Mouse (Mus musculus): Measurements from ENCODE around the gene Creb5. TPM values are rescaled to one million over a fixed set of nuclear protein-coding genes. Genes with fewer than 3 reads are reported as not detected.

The Creb5 gene
- polyA plus RNA-seq, 1 experiment from 2014 or later, result 14.8 TPM

DNA sequence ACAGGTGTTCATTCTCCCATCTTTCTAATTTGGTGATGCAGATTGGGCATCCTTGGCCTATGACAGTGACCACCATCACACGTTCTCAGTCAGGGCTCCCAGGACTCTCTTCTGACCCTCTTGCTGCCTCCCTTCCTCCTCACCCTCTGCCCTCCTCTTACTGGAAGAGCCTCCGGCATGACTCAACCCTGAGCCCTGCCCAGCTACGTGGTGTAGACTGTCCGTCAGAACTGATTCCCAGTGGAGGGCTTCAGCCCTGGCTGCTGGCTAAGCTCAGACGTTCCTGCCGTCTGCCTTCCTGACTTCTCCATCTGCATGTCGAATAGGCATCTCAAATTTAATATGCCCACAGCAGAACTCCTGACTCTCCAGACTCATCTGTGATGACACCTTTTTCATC is 275.5 kb downstream of the Creb5 start:
- no peak for ATAC-seq
- no peak overlapping the region for H3K27ac ChIP-seq (ENCODE audit: low read length)

DNA sequence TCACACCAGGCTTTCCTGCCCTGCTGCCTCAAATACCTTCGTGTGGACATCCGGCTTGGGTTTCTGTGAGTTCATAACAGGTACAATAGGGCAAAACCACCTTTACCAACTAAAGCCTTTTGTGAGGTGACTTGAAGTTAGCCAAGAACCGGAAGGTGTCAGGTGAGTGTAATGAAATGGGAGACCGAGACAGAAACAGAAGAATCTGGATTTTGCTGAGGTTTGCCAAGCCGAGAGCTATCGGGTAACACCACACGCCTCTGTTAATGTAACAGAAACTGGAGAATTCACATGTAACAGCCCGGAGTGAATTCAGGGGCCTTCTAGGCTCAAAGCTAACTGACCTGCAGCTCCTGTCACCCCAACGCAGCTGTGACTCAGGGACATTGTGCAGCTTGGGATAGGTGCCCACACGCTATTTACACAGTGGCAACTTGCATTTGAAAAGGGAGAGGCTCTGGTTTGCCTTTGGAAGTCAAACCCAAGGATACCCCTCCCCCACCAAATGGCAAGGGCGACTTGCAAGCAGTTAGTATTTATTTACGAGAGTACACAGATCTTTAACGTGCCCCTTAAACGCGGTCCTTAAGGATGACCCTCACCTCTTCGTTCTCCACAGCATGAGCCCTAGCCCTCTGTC is 276.6 kb downstream of the Creb5 start:
- no peak for ATAC-seq
- Histone ChIP-seq H3K4me2 (ENCODE audit: low read length) (no peak overlapping the region), H3K27me3 (replicated peaks; ENCODE audit: control insufficient read depth, insufficient read depth, low read length) (no peaks in the 10 kb centered on the region), H3K36me3 (ENCODE audit: control insufficient read depth, insufficient read depth) (no peaks in the 10 kb centered on the region), H3K27ac (ENCODE audit: low read length) (no peak overlapping the region), H3K4me1 (replicated peaks; ENCODE audit: control insufficient read depth, insufficient read depth, low read length) (no peaks in the 10 kb centered on the region), H3K9me3 (ENCODE audit: control insufficient read depth, low read length) (no peaks in the 10 kb centered on the region), H3K9ac (replicated peaks; ENCODE audit: low read depth, low read length) (no peak overlapping the region), H3K4me3 (replicated peaks; ENCODE audit: low read length) (no peak overlapping the region)
- 84% methylated on average over 16 of the region's 16 CpGs for WGBS

More for the DNA sequence above, 275.5 kb downstream of the Creb5 start:
- Histone ChIP-seq H3K4me2 (ENCODE audit: low read length) (no peak overlapping the region), H3K9me3 (ENCODE audit: control insufficient read depth, low read length) (no peaks in the 10 kb centered on the region), H3K4me3 (replicated peaks; ENCODE audit: low read length) (no peak overlapping the region), H3K27me3 (replicated peaks; ENCODE audit: control insufficient read depth, insufficient read depth, low read length) (no peaks in the 10 kb centered on the region), H3K9ac (replicated peaks; ENCODE audit: low read depth, low read length) (no peak overlapping the region), H3K36me3 (ENCODE audit: control insufficient read depth, insufficient read depth) (no peaks in the 10 kb centered on the region), H3K4me1 (replicated peaks; ENCODE audit: control insufficient read depth, insufficient read depth, low read length) (no peaks in the 10 kb centered on the region)
- 83% methylated on average over 7 of the region's 7 CpGs for WGBS

DNA sequence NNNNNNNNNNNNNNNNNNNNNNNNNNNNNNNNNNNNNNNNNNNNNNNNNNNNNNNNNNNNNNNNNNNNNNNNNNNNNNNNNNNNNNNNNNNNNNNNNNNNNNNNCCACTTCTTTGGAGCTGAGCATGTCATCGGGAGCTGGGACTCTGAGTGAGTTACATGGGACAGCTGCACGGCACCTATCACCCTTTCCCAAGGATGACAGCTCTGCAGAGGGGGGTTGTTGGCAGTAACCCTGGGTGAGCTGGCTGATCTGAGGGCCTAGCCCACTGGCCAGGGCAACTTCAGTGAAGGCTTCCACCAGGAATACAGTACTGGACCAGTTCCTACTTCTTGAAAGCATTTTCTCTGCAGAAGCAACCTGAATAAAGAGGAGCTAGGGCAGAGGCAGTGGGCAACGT is 282.4 kb downstream of the Creb5 start:
- no peak for ATAC-seq
- H3K36me3 ChIP-seq (ENCODE audit: control insufficient read depth, insufficient read depth), result no peaks in the 10 kb centered on the region
- no peaks in the 10 kb centered on the region for H3K27me3 ChIP-seq (replicated peaks; ENCODE audit: control insufficient read depth, insufficient read depth, low read length)
- no peaks in the 10 kb centered on the region for H3K9me3 ChIP-seq (ENCODE audit: control insufficient read depth, low read length)
- H3K9ac ChIP-seq (replicated peaks; ENCODE audit: low read depth, low read length), result no peak overlapping the region
- peaks cover 28% of the 10 kb centered on the region for H3K4me1 ChIP-seq (replicated peaks; ENCODE audit: control insufficient read depth, insufficient read depth, low read length)
- no peak overlapping the region for H3K27ac ChIP-seq (ENCODE audit: low read length)
- 28% methylated on average over 3 of the region's 3 CpGs for WGBS
- no peak overlapping the region for H3K4me2 ChIP-seq (ENCODE audit: low read length)
- H3K4me3 ChIP-seq (replicated peaks; ENCODE audit: low read length), result no peak overlapping the region

DNA sequence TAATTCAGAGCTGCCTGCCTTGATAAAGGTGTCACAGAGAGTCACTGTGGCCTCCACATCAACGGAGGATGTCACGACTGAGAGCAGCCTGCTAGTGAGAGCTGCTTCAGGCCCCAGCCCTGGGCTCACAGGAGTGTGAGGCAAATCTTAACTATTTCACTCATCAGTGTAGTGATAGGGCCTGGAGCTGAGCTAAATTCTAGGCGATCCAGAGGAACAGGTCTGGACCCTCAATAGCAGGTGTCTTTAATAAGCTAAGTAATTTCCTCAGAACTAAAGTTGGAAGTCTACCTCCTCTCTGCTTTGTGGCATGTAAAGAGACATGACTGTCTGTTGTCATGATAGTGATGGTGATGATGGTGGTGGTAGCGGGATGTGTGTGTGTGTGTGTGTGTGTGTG is 283.8 kb downstream of the Creb5 start:
- no peak overlapping the region for H3K4me2 ChIP-seq (ENCODE audit: low read length)
- no peak for ATAC-seq
- H3K9ac ChIP-seq (replicated peaks; ENCODE audit: low read depth, low read length), result no peak overlapping the region
- WGBS, result 80% methylated on average over 4 of the region's 4 CpGs
- no peak overlapping the region for H3K27ac ChIP-seq (ENCODE audit: low read length)
- H3K4me3 ChIP-seq (replicated peaks; ENCODE audit: low read length), result no peak overlapping the region
- H3K36me3 ChIP-seq (ENCODE audit: control insufficient read depth, insufficient read depth), result no peaks in the 10 kb centered on the region
- H3K27me3 ChIP-seq (replicated peaks; ENCODE audit: control insufficient read depth, insufficient read depth, low read length), result no peaks in the 10 kb centered on the region
- H3K4me1 ChIP-seq (replicated peaks; ENCODE audit: control insufficient read depth, insufficient read depth, low read length), result peaks cover 35% of the 10 kb centered on the region
- no peaks in the 10 kb centered on the region for H3K9me3 ChIP-seq (ENCODE audit: control insufficient read depth, low read length)

DNA sequence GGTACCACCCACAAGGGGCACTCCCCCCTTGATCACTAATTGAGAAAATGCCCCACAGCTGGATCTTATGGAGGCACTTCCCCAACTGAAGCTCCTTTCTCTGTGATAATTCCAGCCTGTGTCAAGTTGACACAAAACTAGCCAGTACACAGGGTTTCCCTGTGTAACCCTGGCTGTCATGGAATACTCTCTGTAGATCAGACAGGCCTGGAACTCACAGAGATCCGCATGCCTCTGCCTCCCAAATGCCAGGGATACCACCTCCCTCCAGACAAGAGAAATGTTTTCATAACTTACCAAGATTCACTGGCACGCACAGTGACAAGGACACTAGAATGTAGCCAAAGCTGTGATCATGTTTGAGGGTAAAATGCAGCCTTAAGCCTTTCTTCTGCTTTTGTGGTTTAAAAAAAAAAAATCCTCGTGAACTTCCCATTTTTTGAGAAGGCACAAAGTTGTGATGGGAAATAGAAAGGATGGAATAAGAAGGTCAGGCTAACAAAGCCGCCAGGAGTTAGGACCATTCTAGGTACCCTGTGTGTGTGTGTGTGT is 284.6 kb downstream of the Creb5 start:
- no peak for ATAC-seq
- Histone ChIP-seq H3K27ac (ENCODE audit: low read length) (no peak overlapping the region), H3K9ac (replicated peaks; ENCODE audit: low read depth, low read length) (no peak overlapping the region), H3K4me1 (replicated peaks; ENCODE audit: control insufficient read depth, insufficient read depth, low read length) (peaks cover 35% of the 10 kb centered on the region), H3K36me3 (ENCODE audit: control insufficient read depth, insufficient read depth) (no peaks in the 10 kb centered on the region), H3K4me2 (ENCODE audit: low read length) (no peak overlapping the region), H3K4me3 (replicated peaks; ENCODE audit: low read length) (no peak overlapping the region), H3K27me3 (replicated peaks; ENCODE audit: control insufficient read depth, insufficient read depth, low read length) (no peaks in the 10 kb centered on the region), H3K9me3 (ENCODE audit: control insufficient read depth, low read length) (no peaks in the 10 kb centered on the region)
- WGBS, result 74% methylated on average over 4 of the region's 4 CpGs

DNA sequence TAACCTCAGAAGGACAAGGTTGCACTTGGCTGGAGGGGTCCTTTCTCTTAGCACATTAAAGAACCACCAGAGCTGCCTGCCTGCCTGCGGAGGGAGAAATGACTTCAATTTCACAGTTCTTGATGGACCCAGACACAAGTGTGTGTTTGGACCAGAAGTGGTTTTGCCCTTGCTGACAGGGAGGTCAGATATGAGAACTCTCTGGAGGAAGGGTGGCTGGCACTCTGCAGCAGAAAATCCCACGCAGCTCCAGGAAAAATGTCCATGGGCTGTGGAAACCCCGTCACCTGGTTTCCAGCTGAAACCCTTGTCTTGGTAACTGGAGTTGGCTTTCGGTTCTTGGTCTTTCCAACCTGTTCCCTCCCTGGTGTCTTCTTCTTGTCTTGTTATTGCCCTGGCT is 285.4 kb downstream of the Creb5 start:
- no peak overlapping the region; the same call in 1 of the 2 replicates for H3K4me2 ChIP-seq (ENCODE audit: low read length)
- H3K36me3 ChIP-seq (ENCODE audit: control insufficient read depth, insufficient read depth), result no peaks in the 10 kb centered on the region
- peak overlapping the region; percentile 23; the same call in 1 of the 2 replicates for H3K27ac ChIP-seq (ENCODE audit: low read length)
- 47% methylated on average over 4 of the region's 4 CpGs for WGBS
- no peaks in the 10 kb centered on the region for H3K27me3 ChIP-seq (replicated peaks; ENCODE audit: control insufficient read depth, insufficient read depth, low read length)
- H3K4me1 ChIP-seq (replicated peaks; ENCODE audit: control insufficient read depth, insufficient read depth, low read length), result peaks cover 35% of the 10 kb centered on the region
- no peak overlapping the region for H3K4me3 ChIP-seq (replicated peaks; ENCODE audit: low read length)
- no peaks in the 10 kb centered on the region for H3K9me3 ChIP-seq (ENCODE audit: control insufficient read depth, low read length)
- ATAC-seq, result no peak
- H3K9ac ChIP-seq (replicated peaks; ENCODE audit: low read depth, low read length), result no peak overlapping the region

DNA sequence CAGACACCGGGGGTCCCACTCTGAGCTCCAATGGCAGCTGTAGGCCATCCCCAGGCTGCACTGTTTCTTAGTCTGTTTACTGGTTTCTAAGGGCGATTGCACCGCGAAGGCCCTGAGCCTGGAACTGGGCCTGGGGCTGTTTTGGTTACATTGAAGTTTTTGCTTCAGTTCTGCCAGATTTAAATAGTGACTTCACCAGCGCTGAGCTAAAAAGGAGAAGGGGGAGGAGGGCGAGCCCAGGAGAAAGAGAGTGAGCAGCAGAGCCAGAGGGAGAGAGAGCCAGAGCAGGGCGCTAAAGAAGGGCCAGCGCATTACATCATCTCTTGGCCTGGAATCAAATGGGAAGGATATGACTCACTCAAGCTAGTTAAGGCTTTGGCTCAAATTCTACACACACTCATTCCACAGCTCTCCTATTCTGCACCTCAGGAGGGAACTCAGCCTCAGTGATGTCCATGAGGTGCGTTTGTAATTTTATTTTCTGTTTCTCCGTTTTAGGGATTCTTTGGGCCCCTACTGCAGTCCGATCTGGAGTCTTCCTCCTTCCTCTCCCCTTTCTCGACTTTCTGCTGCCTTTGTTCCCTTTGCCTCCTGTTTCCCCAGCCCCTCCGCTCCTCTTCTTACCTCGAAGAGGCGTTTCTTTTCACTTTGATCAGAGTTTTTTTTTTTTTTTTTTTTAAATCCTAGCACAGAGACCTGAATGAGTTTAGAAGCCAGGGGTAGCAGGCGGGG is 286.1 kb downstream of the Creb5 start:
- Histone ChIP-seq H3K36me3 (ENCODE audit: control insufficient read depth, insufficient read depth) (no peaks in the 10 kb centered on the region), H3K27ac (ENCODE audit: low read length) (peak overlapping the region; percentile 68), H3K4me2 (ENCODE audit: low read length) (peak overlapping the region; percentile 62), H3K4me1 (replicated peaks; ENCODE audit: control insufficient read depth, insufficient read depth, low read length) (peaks cover 35% of the 10 kb centered on the region), H3K9me3 (ENCODE audit: control insufficient read depth, low read length) (no peaks in the 10 kb centered on the region), H3K27me3 (replicated peaks; ENCODE audit: control insufficient read depth, insufficient read depth, low read length) (no peaks in the 10 kb centered on the region), H3K4me3 (replicated peaks; ENCODE audit: low read length) (peak overlapping the region; percentile 40), H3K9ac (replicated peaks; ENCODE audit: low read depth, low read length) (peak overlapping the region; percentile 35)
- 2% methylated on average over 15 of the region's 16 CpGs for WGBS
- peak; percentile 91 for ATAC-seq

DNA sequence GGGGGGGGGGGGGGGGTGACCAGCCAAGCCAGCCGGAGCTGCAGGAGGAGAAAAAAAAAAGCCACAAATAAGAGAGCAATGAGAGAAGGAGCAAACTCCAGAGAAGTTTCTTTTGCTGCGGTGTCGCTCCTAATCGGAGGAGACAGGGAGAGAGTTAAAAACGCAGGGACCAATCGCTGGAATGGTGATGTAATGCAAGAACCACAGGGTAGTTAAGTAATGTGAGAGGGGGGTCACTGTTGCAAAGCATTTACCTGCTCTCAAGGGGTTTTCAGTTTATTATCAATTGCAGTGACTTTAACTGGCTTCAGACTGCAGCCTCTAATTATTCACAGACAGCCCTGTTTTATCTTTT is 286.6 kb downstream of the Creb5 start:
- Histone ChIP-seq H3K9me3 (ENCODE audit: control insufficient read depth, low read length) (no peaks in the 10 kb centered on the region), H3K4me1 (replicated peaks; ENCODE audit: control insufficient read depth, insufficient read depth, low read length) (peaks cover 35% of the 10 kb centered on the region), H3K9ac (replicated peaks; ENCODE audit: low read depth, low read length) (peak overlapping the region; percentile 35), H3K4me3 (replicated peaks; ENCODE audit: low read length) (peak overlapping the region; percentile 40), H3K27me3 (replicated peaks; ENCODE audit: control insufficient read depth, insufficient read depth, low read length) (no peaks in the 10 kb centered on the region), H3K36me3 (ENCODE audit: control insufficient read depth, insufficient read depth) (no peaks in the 10 kb centered on the region), H3K27ac (ENCODE audit: low read length) (peak overlapping the region; percentile 68), H3K4me2 (ENCODE audit: low read length) (peak overlapping the region; percentile 62)
- WGBS, result 0% methylated on average over 6 of the region's 6 CpGs
- no peak; the same call in none of the 2 replicates for ATAC-seq

GRCm38 (mm10) chr6:53574097-53574496 is 287.0 kb downstream of the Creb5 start:
- Histone ChIP-seq H3K9me3 (ENCODE audit: control insufficient read depth, low read length) (no peaks in the 10 kb centered on the region), H3K27ac (ENCODE audit: low read length) (no peak overlapping the region), H3K27me3 (replicated peaks; ENCODE audit: control insufficient read depth, insufficient read depth, low read length) (no peaks in the 10 kb centered on the region), H3K4me2 (ENCODE audit: low read length) (peak overlapping the region; percentile 62), H3K4me3 (replicated peaks; ENCODE audit: low read length) (peak overlapping the region; percentile 40), H3K36me3 (ENCODE audit: control insufficient read depth, insufficient read depth) (no peaks in the 10 kb centered on the region), H3K9ac (replicated peaks; ENCODE audit: low read depth, low read length) (peak overlapping the region; percentile 31; the same call in 1 of the 2 replicates), H3K4me1 (replicated peaks; ENCODE audit: control insufficient read depth, insufficient read depth, low read length) (peaks cover 35% of the 10 kb centered on the region)
- WGBS, result 10% methylated on average over 12 of the region's 12 CpGs
- no peak for ATAC-seq

All from forebrain, embryonic 16.5 days (tissue).